Mouse (Mus musculus) kidney, adult 2 months (tissue): ENCODE data around the gene Nckipsd.

Source experiments
- CTCF ChIP-seq: fragments of 200-500 bp; conservative IDR thresholded peaks from 2 replicates; pipeline ENCODE4 v1.5.1; 2011; ENCODE audit warnings: low read depth, mild to moderate bottlenecking, control low read depth, low read length, moderate library complexity, mixed read lengths; ENCODE audit not compliant: insufficient read depth, insufficient read length
- POLR2A ChIP-seq: fragments of 200-500 bp; IDR thresholded peaks from one replicate; pipeline ENCODE4 v1.6.1; 2011; ENCODE audit warnings: low read depth, low read length, control low read depth

DNA sequence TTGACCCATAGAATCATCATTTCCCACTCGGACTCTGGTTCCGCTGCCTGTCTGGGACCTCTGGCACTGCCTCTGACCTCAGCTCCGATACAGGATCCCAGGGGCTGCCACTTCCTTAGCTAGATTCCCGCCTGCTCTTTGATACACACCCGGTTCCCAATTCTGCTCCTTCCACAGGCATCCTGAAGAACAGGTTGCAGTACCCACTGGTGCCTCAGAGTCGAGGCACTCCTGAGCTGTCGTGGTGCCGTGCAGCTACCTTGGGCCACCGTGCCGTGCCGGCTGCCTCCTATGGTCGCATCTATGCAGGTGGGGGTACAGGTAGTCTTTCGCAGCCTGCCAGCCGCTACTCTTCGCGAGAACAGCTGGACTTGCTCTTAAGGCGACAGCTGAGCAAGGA lies 40.3 kb downstream of the Nckipsd start:
- TF ChIP-seq CTCF (no peak), POLR2A (no peak)
